Mouse (Mus musculus) ES-E14 (cell line): ENCODE data around the gene Tob1.

Experiments
- CHD2 ChIP-seq: IDR thresholded peaks from 2 replicates; pipeline ENCODE4 v1.6.1; 2014; ENCODE audit warnings: mild to moderate bottlenecking, low read depth, low read length, inconsistent platforms
- HCFC1 ChIP-seq: IDR thresholded peaks from 2 replicates; pipeline ENCODE4 v1.6.1; 2012; ENCODE audit warnings: low read length, inconsistent platforms, borderline replicate concordance; ENCODE audit not compliant: insufficient read depth

DNA sequence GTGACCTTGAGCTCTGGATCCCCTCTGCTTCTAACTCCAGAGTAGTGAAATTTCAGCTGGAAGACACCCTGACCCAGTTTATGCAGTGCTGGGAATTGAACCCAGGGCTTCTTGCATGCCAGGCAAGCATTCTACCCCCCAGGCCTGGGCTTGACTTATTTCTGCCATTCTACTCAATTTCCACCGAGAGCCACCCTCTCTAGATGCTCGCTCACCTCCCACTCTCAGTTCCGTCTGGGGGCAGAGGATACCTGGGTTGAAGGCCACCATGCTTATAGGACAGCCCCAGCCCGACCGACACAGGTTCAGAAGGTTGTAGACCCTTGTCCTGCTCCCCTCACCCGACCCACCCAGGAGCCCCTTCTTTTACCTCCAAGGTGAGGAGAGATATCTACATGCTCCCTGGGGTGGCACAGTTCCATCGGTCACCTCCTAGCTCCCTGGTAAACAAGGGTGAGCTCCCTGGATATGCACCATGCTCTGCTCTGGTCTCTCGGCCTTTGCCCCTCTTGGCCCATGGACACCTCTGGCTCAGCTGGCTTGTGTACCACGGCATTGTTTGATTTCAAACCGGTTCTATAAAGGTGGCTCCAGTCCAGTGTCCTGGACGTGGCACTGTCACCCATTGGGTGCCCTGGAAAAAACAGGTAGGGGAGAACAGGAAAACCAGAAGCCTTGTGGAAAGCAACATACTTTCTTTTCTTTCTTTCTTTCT lies 49.2 kb upstream of the Tob1 start:
- TF ChIP-seq CHD2 (no peak), HCFC1 (no peak)
